Mouse (Mus musculus) myocyte (in vitro differentiated cells): ENCODE data around the gene Pard3b. TPM values are rescaled to one million over a fixed set of nuclear protein-coding genes. Genes with fewer than 3 reads are reported as not detected.

Source experiments
- H3K27me3 ChIP-seq: one replicate; pipeline ENCODE4 v1.6.1; 2011; ENCODE audit not compliant: control insufficient read depth, insufficient read depth, insufficient read length
- H3K36me3 ChIP-seq: one replicate; pipeline ENCODE4 v1.6.1; 2011; ENCODE audit not compliant: control insufficient read depth, insufficient read depth
- H3K4me2 ChIP-seq: one replicate; pipeline ENCODE4 v1.6.1; 2011; ENCODE audit warnings: low read depth, control low read depth
- H3K4me3 ChIP-seq: one replicate; pipeline ENCODE4 v1.5.1; 2011; ENCODE audit warnings: mild to moderate bottlenecking, control low read depth, moderate library complexity
- H3K79me2 ChIP-seq: one replicate; pipeline ENCODE4 v1.6.1; 2011; ENCODE audit not compliant: control insufficient read depth, insufficient read depth
- H3ac ChIP-seq: one replicate; pipeline ENCODE4 v1.6.1; 2011; ENCODE audit not compliant: control insufficient read depth, insufficient read length
- CEBPB ChIP-seq: IDR thresholded peaks from 2 replicates; pipeline ENCODE4 v1.6.1; 2011; ENCODE audit warnings: mild to moderate bottlenecking, moderate library complexity; ENCODE audit not compliant: poor library complexity, insufficient read depth, severe bottlenecking
- E2F4 ChIP-seq: IDR thresholded peaks from one replicate; pipeline ENCODE4 v1.6.1; 2011; ENCODE audit warnings: mild to moderate bottlenecking, control low read depth, moderate library complexity; ENCODE audit not compliant: insufficient read depth
- MAX ChIP-seq: IDR thresholded peaks from one replicate; pipeline ENCODE4 v1.6.1; 2011; ENCODE audit warnings: low read depth, mild to moderate bottlenecking, control low read depth
- MYOD1 ChIP-seq, 3 experiments: IDR thresholded peaks; one replicate each; pipeline ENCODE4 v1.6.1; 2011; ENCODE audit warnings: control low read depth in 2 of 3, low read depth in 2 of 3, mild to moderate bottlenecking in 2 of 3, moderate library complexity in 1 of 3; ENCODE audit not compliant: insufficient read length in 2 of 3, control insufficient read depth in 1 of 3
- MYOG ChIP-seq, 3 experiments: IDR thresholded peaks; one replicate each; pipeline ENCODE4 v1.6.1; 2011; ENCODE audit warnings: control low read depth in 2 of 3, low read depth in 2 of 3, mild to moderate bottlenecking in 2 of 3; ENCODE audit not compliant: insufficient read length in 2 of 3, control insufficient read depth in 1 of 3, insufficient read depth in 1 of 3
- POLR2A ChIP-seq: IDR thresholded peaks from one replicate; pipeline ENCODE4 v1.6.1; 2011; ENCODE audit warnings: low read depth, mild to moderate bottlenecking, control low read depth, moderate library complexity; ENCODE audit not compliant: insufficient read length
- POLR2AphosphoS2 ChIP-seq: IDR thresholded peaks from one replicate; pipeline ENCODE4 v1.6.1; 2011; ENCODE audit warnings: low read depth, control low read depth; ENCODE audit not compliant: insufficient read length
- REST ChIP-seq: IDR thresholded peaks from one replicate; pipeline ENCODE4 v1.6.1; 2011; ENCODE audit warnings: mild to moderate bottlenecking, control low read depth, moderate library complexity; ENCODE audit not compliant: insufficient read depth, insufficient read length
- SRF ChIP-seq: IDR thresholded peaks from one replicate; pipeline ENCODE4 v1.6.1; 2011; ENCODE audit warnings: low read depth; ENCODE audit not compliant: control insufficient read depth, insufficient read length
- TCF12 ChIP-seq: IDR thresholded peaks from one replicate; pipeline ENCODE4 v1.6.1; 2011; ENCODE audit warnings: mild to moderate bottlenecking, control low read depth; ENCODE audit not compliant: poor library complexity, insufficient read depth, severe bottlenecking
- TCF3 ChIP-seq: IDR thresholded peaks from one replicate; pipeline ENCODE4 v1.6.1; 2011; ENCODE audit warnings: low read depth, control low read depth; ENCODE audit not compliant: insufficient read length
- USF1 ChIP-seq: IDR thresholded peaks from one replicate; pipeline ENCODE4 v1.6.1; 2011; ENCODE audit warnings: low read depth, mild to moderate bottlenecking, control low read depth, moderate library complexity
- polyA plus RNA-seq: library from polyadenylated mRNA; unstranded; fragments of >200 nt; fragmentation: generic; extraction: Trizol; gene quantifications from one replicate; pipeline ENCODE4 v1.2.1, GENCODE M21; 2012; ENCODE audit warnings: missing spikeins

Pard3b gene
- polyA plus RNA-seq, 1 experiment, result 0.17 TPM

GRCm38 (mm10) chr1:62008811-62009210 is 370.2 kb downstream of the Pard3b start:
- Histone ChIP-seq H3K79me2 (no peaks in the 10 kb centered on the region), H3ac (no peak overlapping the region), H3K4me3 (no peak overlapping the region), H3K27me3 (no peaks in the 10 kb centered on the region), H3K4me2 (no peak overlapping the region), H3K36me3 (no peaks in the 10 kb centered on the region)
- TF ChIP-seq SRF (no peak), MYOG (IDR thresholded peaks at IDR 0.05; ENCODE audit: control insufficient read depth in 1 of 3, insufficient read depth in 1 of 3, insufficient read length in 2 of 3, low read depth in 2 of 3) (no peak), MYOD1 (IDR thresholded peaks at IDR 0.05; ENCODE audit: control insufficient read depth in 1 of 3, insufficient read length in 2 of 3, low read depth in 2 of 3) (no peak), CEBPB (no peak), MAX (no peak), TCF12 (no peak), USF1 (no peak), E2F4 (no peak), POLR2AphosphoS2 (no peak), REST (no peak), POLR2A (no peak), TCF3 (no peak)

- no peaks in the 10 kb centered on the region for H3K36me3 ChIP-seq
- TF ChIP-seq USF1 (no peak), MAX (no peak), TCF3 (no peak), MYOD1 (IDR thresholded peaks at IDR 0.05; ENCODE audit: control insufficient read depth in 1 of 3, insufficient read length in 2 of 3, low read depth in 2 of 3) (no peak)
- H3K4me2 ChIP-seq, result no peak overlapping the region
- H3K4me3 ChIP-seq, result no peak overlapping the region
- no peaks in the 10 kb centered on the region for H3K79me2 ChIP-seq
- H3ac ChIP-seq, result no peak overlapping the region
- no peaks in the 10 kb centered on the region for H3K27me3 ChIP-seq
Observed at GRCm38 (mm10) chr1:62011712-62012111, 373.1 kb downstream of the Pard3b start.

GRCm38 (mm10) chr1:62016536-62017300 is 378.1 kb downstream of the Pard3b start:
- Histone ChIP-seq H3ac (no peak overlapping the region), H3K4me2 (no peak overlapping the region), H3K27me3 (no peaks in the 10 kb centered on the region), H3K4me3 (no peak overlapping the region), H3K36me3 (no peaks in the 10 kb centered on the region), H3K79me2 (no peaks in the 10 kb centered on the region)
- TF ChIP-seq POLR2AphosphoS2 (no peak), MAX (no peak), MYOG (IDR thresholded peaks at IDR 0.05; ENCODE audit: control insufficient read depth in 1 of 3, insufficient read depth in 1 of 3, insufficient read length in 2 of 3, low read depth in 2 of 3) (no peak), TCF12 (no peak), CEBPB (no peak), MYOD1 (IDR thresholded peaks at IDR 0.05; ENCODE audit: control insufficient read depth in 1 of 3, insufficient read length in 2 of 3, low read depth in 2 of 3) (no peak), REST (no peak)

DNA sequence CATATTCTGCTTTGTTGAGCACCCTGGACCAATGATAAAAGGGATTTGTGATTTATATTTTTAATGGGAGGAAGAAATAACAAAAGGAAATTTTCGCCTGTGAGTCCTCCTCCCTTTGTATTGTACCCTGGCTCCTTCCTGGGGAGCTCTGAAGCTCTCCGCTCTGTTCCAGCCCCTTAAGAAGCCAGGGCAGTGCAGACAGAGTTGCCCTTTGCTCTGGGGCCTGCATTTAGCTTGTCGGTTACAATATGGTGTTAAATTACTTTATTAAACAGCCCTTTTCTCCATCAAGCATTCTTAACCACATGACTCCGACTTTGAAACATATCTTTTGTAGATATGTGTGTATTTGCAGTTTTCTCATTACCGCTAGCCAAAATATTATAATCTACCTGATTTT is 379.7 kb downstream of the Pard3b start:
- Histone ChIP-seq H3K36me3 (no peaks in the 10 kb centered on the region), H3K79me2 (no peaks in the 10 kb centered on the region), H3K27me3 (no peaks in the 10 kb centered on the region), H3K4me3 (no peak overlapping the region), H3ac (no peak overlapping the region), H3K4me2 (no peak overlapping the region)
- TF ChIP-seq USF1 (no peak), SRF (no peak), REST (no peak), E2F4 (no peak), POLR2AphosphoS2 (no peak), MAX (no peak), POLR2A (no peak), TCF3 (no peak), MYOD1 (IDR thresholded peaks at IDR 0.05; ENCODE audit: control insufficient read depth in 1 of 3, insufficient read length in 2 of 3, low read depth in 2 of 3) (no peak)

GRCm38 (mm10) chr1:62019743-62020142 is 381.1 kb downstream of the Pard3b start:
- TF ChIP-seq E2F4 (no peak), USF1 (no peak), POLR2A (no peak), MYOD1 (IDR thresholded peaks at IDR 0.05; ENCODE audit: control insufficient read depth in 1 of 3, insufficient read length in 2 of 3, low read depth in 2 of 3) (no peak), REST (no peak), TCF3 (no peak), MYOG (IDR thresholded peaks at IDR 0.05; ENCODE audit: control insufficient read depth in 1 of 3, insufficient read depth in 1 of 3, insufficient read length in 2 of 3, low read depth in 2 of 3) (no peak), MAX (no peak), POLR2AphosphoS2 (no peak), CEBPB (no peak)
- H3K79me2 ChIP-seq, result no peaks in the 10 kb centered on the region
- no peak overlapping the region for H3K4me3 ChIP-seq
- no peak overlapping the region for H3ac ChIP-seq
- H3K27me3 ChIP-seq, result no peaks in the 10 kb centered on the region
- H3K4me2 ChIP-seq, result no peak overlapping the region
- H3K36me3 ChIP-seq, result no peaks in the 10 kb centered on the region
